Mouse (Mus musculus): ENCODE results near the gene Pitpnc1.
A peak's percentile ranks its signal among the peaks of the same experiment; 100 is the strongest.

The Pitpnc1 gene

DNA sequence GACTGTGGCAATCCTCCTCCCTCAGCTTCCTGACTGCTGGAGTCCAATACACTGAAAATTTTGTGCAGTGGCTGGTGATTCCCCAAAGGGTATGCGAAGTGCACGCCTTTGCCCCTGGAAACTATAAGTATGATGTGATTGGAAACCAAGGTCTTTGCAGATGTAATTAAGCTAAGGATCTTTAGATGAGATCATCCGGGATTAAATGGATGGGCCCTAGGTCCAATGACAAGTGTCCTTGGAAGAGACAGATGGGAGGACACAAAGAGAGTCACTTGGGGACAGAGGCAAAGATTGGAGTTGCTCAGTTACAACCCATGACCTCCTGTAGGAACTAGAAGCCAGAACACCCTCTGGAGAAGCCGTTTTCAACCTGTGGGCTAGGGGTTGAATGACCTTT, 233.0 kb downstream of the Pitpnc1 start:
- no peak for DNase-seq (ENCODE audit: low read depth, low spot score)

DNA sequence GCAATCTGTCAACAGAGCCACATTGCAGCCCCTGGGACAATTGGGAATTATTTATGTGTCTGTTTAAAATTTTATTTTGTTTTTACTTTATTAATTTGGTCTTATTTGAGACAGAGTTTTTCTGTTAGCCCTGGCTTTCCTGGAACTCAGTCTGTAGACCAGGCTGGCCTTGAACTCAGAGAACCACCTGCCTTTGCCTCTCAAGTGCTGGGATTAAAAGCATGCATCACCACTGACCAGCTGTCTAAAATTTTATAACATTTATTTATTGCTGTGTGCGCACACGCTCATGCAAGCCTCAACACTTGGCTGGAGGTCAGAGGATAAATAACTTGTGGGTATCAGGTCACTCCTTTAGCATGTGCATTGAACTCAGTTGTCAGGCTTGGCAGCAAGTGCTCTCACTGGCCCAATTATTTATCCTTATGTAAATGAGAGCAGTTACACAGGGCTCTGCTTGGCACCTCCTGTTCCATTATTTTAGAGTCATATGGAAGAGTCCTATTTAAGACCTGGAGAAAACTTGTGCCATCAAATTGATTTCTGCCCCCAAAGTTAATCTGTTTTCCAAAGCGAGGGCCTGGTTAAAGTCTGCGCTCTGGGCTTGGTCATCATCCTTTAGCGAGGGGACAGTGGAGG, 237.1 kb downstream of the Pitpnc1 start:
- DNase-seq (ENCODE audit: low read depth, low spot score): no peak

DNA sequence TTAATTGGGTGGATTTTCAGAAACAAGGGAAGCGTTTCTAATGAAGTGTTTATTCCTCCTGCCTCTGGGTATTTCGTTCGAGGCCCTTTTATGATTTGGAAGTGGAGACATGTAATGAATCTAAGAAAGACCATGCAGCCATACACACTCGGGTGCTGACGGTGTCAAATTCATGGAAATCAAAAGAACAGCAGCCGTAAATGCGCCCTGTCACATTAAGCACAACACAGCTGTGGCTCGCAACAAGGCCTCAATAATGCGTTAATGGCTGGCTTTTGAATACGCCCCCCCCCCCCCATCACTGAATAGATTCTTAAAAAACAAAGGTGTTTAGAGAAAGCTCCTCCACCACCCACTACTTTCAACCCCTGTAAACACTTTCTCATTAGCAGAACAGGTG, 240.4 kb downstream of the Pitpnc1 start:
- no peak for DNase-seq (ENCODE audit: low read depth, low spot score)

DNA sequence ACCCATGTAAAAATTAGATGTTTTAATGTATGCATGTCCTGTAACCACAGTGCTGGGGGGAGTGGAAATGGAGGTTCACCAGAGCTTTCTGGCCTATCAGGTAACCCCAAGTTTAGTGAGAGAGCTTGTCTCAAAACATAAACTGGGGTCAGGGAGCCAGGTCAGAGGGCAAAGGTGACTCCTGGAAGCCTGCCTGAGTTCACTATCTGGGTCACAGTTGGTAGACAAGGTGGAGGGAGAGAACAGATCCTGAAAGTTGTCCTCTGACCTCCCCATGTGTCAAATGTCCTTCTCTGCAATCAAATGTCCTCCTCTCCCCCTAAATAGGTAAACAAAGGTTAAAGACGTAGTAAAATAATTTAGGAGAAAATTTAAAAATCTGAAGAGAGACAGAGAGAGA, 244.1 kb downstream of the Pitpnc1 start:
- no peak for DNase-seq (ENCODE audit: low read depth, low spot score)

DNA sequence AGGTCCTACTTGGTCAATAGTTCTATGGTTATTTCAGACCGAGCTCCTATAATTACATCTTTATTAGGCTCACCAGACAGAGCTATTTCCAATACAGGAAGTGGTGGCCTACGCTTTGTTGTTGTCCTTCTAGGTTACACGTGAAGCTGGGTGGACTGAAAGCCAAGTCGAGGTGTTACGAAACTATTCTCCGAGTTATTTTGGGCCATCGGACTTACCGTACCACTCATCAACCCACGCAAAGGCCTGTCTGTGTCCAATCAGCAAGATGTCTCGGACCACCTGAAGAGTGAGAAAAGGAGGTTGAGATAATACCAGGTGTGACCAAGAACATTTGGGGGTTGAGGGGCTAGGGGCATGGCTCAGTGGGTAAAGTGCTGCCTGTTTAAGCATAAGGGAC, 244.5 kb downstream of the Pitpnc1 start:
- no peak for DNase-seq (ENCODE audit: low read depth, low spot score)

DNA sequence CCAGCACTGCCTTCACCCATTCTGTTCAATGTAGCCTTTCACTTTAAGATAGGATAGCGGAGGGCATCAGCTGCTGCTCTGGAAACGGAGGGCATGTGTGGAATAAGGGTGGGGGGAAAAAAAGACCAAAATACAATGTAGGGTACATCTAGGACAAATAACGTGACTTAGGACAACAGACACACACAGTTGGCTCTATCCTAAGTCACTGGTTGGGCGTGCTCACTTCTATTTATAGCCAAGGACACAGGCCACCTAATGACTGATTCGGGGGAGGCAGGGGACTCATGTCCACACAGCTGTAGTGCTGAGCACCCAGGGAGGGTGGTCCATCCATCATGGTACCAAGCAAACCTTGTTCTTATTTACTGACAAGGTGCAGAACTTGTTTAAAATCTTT, 245.2 kb downstream of the Pitpnc1 start:
- no peak for DNase-seq (ENCODE audit: low read depth, low spot score)

DNA sequence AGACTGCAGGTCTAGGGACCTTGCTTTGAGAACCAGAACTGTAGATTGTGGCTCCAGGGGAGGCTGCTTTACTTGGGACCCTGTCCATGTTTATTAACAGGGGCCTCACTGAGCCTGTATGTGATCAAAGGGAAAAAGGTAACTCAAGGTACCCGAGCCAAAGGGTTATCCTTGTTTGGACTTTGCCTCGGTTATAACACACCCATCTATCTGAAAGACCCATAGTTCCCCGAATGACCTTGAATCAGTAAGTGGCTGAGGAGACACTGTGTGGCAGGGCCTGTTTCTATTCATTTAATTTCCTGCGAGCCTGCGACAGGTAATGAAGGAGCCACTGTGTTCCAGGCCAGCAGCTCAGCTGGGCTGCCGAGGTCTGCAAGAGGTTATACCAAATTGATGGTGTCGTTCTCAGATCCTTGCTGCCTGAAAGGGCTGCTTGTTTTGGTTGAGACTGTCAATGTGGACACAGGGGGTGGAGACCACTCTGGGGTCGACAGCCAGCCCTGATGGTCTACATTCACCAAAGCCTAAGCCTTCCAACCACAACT, 246.8 kb downstream of the Pitpnc1 start:
- DNase-seq (ENCODE audit: low read depth, low spot score): no peak

DNA sequence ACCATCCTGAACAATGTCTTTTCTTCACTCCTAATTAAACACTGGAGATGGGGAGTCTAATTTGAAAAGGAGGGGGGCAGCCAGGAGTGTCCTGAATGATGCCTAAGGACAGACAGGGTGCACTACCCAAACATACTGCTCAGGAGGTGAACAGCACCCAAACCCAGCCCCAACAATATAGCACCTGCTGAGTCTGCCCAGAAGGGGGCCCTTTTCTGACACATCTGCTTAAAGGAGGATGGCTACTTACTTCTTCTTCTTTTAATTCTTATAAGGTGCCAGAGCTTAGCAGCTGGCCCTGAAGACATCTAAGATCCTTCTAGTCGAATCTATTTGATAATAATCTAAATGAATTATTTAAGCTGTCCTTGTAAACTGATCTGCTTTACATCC, 247.3 kb downstream of the Pitpnc1 start:
- DNase-seq (ENCODE audit: low read depth, low spot score): no peak

DNA sequence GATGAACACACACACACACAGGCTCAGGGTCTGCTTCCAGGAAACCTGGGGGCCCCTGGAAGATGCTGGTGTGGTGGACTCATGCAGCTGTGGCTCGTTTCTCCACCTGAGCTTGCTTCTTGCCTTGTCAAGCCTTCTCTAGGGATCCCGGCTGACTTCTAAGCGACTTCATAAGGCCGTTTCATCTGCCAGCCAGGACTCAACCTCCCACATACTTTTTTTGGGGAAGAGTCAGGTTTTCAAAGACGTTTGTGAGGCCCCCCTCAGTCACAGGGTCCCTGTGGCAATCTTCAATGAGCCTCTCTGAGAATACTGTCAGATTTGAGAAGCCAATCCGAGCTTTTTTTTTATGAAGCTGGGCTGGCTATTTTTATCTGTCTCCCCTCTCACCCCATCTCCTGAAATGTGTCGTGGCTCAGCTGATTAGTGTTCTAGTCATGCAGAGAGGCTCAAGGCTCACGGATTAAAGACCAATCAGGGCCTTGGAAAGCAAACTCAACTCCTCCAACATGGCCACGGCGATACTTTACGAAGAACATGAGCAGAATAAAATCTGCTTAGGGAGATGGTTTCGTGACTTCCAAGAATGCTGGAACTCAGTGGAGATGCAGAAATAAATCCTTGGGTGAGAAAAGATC, 247.8 kb downstream of the Pitpnc1 start:
- no peak for DNase-seq (ENCODE audit: low read depth, low spot score)

DNA sequence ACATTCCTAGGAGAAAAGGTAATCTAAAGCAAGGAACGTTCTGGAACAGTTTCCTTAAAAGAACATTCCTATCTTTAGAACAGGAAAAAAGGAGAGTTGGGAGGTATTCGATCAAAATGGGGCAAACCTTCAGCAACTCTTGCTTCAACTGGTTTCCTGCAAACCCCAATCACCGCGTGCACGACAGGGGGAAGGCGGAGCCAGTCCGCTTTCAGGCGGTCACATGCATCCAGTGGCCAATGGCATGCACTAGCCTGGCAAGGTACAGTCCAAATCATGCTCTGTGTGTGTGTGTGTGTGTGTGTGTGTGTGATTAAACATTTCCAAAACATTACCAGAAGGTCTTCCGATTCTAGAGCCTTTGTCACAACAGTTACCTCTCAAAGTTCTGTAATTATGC, 255.4 kb downstream of the Pitpnc1 start:
- DNase-seq (ENCODE audit: low read depth, low spot score): no peak

DNA sequence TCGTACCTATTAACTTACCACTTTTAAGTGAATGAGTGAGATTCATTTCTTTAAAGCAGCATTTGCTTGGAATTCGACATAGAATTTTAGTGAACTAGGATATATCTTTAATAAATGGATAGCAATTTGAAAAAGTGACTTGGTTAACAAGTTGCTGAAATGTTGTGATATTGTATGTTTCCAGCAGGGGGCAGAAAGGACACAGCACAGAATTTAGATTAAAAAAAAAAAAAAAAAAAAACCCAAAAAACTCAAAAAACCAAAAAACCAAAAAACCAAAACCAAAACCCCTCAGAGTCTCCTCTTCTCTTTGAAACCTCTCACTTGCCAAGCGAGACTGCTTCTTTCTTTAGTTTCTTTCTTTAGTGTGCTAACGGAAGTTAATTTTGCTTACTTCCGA, 256.8 kb downstream of the Pitpnc1 start:
- no peak for DNase-seq (ENCODE audit: low read depth, low spot score)

DNA sequence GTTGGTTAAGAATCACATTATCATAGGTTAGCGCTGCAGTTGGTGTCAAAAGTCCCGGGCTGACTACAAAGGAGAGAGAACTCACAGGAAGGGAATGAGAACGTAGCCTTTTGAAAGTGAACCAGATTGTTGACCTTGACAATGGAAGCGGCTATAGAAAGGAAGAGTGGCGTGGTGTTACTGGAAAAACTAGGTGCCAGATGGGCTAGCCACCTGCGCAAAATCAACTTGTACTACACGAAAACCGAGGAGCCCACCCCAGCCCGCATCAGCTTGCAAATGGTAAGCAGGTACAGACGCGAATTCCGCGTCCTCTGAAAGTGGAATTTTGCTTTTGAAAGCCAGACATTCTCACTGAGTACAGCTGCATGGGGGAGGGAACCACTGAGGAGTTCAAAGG, 260.7 kb downstream of the Pitpnc1 start:
- no peak for DNase-seq (ENCODE audit: low read depth, low spot score)

DNA sequence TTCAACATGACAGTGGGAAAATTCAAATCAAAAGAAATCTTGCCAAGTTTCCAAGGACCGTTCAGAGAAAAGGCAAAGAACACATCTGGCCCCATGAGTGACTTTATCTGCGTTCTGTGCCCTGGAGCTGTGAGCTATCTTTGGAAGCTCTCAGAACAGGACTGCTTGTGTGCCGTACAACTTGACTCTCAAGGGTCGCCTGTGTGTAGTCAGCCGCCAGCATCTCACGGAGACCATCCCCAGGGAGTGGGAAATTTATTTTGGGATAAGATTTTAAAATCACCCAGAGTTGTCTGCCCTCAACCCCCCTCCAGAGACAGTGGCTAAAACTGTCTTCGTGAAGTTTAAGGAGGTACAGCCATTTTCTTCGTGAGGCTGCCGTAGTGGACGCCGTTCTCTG, 268.7 kb downstream of the Pitpnc1 start:
- DNase-seq (ENCODE audit: low read depth, low spot score): no peak

DNA sequence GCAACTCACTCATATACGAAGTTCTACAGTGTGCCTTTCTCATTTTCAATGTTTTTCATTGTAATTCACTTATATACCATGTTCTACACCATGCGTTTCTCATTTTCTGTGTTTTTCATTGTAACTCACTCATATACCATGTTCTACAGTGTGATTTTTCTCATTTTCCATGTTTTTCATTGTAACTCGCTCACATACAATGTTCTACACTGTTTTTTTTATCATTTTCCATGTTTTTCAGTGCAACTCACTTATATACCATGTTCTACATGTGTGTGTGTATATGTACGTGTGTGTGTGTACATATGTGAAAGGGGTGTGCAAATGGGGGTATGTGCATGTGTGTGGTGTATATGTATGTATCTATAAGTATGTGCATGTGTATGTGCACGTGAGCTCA, 271.2 kb downstream of the Pitpnc1 start:
- no peak for DNase-seq (ENCODE audit: low read depth, low spot score)

DNA sequence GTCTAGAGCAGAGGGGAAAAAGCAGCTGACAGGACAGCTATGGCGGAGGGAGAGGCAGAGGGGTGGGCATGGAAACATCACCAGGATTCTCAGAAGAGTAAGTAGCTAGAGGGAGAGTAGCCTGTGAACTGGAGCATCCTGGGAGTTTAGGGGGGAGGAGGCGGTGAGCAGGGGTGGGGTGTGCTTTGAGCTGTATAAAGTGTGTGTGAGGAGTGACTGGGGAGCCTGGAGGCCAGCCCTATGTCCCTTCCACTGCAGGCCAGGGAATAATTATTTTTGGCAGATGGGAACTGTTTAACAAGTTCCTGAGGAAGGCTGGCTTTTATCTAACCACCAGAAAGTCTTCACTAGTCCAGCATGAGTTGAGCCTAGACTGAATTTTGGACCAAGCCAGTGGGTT, 275.2 kb downstream of the Pitpnc1 start:
- no peak for DNase-seq (ENCODE audit: low read depth, low spot score)

DNA sequence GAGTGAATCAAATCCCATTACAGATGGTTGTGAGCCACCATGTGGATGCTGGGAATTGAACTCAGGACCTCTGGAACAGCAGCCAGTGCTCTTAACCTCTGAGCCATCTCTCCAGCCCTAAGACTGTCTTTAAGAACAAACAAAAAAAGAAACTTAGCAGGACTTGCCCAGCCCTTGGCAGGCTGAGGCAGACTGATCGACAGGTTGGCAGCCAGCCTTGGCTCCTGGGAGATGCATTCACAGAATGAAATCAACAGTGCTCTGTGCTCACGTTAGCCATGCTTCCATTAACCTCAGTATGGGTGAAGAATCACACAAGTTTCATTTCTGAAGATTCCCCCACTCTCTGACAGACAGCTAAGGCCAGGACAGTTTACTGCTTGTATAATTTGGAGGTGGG, 280.1 kb downstream of the Pitpnc1 start:
- no peak for DNase-seq (ENCODE audit: low read depth, low spot score)

DNA sequence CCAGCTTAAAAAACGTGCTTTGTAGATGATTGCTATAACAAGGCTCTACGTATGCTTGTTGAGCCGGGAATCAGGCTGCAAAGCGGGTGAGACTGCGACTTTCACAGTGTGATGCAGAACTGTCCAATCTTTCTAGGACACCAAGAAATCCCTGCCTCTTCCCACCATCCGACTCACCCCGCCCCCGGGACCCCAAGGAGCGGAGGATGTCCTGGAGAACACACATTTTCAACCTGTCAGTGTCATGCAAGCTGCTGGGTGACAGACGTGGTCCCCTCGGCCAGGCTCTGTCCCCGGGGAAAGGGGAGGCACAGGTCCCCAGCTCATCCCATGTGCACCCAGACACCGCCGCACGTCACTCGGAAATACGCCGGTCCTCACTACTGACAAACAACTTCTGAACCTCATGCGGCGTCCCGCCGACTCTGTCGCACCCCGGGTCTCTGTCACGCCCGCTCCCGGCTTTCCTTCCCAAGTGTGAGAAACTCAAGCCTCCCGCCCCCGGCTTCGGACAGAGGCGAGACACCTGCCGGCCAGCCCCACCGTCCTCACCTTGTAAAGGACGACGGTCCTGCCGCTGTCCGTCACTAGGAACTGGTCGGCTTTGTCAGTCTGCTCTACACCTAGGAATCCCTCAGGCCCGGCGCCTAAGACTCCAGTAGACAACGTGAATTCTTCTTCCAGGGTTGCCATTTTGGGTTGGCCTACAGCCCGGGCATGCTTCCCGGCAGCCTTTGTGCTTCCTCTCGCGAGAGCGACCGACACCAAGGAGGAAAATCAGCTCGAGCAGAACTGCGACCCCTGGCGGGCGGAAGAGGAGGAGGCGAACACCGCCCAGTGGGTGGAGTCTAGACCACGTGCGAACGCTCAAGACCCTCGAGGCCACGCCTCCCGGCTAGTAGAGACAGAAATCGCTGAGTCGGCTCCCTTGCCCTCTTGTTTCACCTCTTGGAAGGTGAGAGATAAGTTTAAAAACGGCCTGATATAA, 281.6 kb downstream of the Pitpnc1 start, which contains the start of gene Nol11:
Gene Nol11, minus strand, starts transcription at position 817 of the 988 bp plus-strand sequence.
- DNase-seq (ENCODE audit: low read depth, low spot score): peak; percentile 100

DNA sequence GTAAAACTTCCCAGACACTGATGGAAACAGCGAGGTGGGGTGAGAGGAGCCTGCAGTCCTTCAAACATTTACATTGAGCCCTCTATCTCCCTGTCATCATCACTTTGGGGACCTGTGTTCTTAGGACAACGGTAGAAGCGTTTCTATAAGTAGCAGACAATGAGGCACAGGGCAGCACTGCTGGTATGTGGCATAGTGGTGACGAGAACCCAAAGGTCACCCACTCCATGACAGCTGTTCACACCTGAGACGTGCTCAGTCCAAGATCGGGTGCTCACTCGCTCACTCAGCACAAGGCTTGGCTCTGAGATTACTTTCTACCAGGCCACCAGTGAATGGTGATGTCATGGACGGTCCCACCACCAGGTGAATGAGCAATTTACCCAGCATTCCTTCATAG, 286.7 kb downstream of the Pitpnc1 start:
- DNase-seq (ENCODE audit: low read depth, low spot score): no peak

DNA sequence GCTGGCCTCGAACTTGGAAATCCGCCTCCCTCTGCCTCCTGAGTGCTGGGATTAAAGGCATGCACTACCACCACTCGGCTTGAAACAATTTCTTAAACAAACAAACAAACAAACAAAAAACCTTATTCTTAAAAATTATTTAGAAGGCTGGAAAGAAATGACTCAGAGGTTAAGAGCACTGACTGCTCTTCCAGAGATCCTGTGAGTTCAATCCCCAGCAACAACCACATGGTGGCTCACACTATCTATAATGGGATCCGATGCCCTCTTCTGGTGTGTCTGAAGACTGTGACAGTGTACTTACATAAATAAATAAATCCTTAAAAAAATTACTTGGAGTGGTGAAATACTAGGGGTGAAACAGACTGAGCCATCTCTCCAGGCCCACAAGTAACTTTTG, 309.3 kb downstream of the Pitpnc1 start:
- no peak for DNase-seq (ENCODE audit: low read depth, low spot score)

DNA sequence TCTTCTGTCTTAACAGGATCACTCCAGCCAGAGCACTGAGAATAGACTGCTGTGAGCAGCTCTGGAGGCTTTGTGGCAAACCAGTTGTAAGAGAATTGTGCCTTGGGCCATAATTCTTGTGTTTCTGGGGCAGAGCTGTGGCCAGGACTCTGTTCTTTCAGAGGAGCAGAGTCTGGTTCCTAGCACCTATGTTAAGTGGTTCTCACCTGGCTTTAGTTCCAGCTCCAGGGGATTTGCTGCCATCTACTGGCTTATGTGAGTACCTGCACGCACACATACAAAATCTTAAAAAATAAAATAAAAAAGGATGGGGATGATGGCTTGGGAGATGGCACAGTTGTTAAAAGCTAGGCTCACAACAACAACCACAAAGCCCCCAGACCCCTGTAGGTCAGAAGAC, 311.5 kb downstream of the Pitpnc1 start:
- peak; percentile 52 for DNase-seq (ENCODE audit: low read depth, low spot score)
